Mouse (Mus musculus) lung, embryonic 15.5 days (tissue): ENCODE measurements at regions not wholly inside any gene's neighbourhood (a gene's known extent, or its start where the extent isn't known, plus 50 kb on each side); places are given as distances from the start of the nearest gene placed in this dataset.

Experiments used
- ATAC-seq: fragments of 200-750 bp; cut with Nextera tagmentation; 2 replicates; pipeline ENCODE4 v1.8.0; 2017; ENCODE audit warnings: moderate number of reproducible peaks, borderline replicate concordance; ENCODE audit not compliant: low FRiP score, low TSS enrichment; ENCODE audit errors: extremely low read depth
- H3K27ac ChIP-seq: fragments of 300-500 bp; sonication (generic); 2 replicates; pipeline ENCODE4 v1.5.1; 2015; ENCODE audit warnings: moderate library complexity, mild to moderate bottlenecking, inconsistent platforms
- H3K27me3 ChIP-seq: fragments of 300-500 bp; sonication (generic); 2 replicates; pipeline ENCODE4 v1.6.1; 2015; ENCODE audit warnings: inconsistent platforms
- H3K36me3 ChIP-seq: fragments of 300-500 bp; sonication (generic); 2 replicates; pipeline ENCODE4 v1.6.1; 2015; ENCODE audit warnings: inconsistent platforms
- H3K4me1 ChIP-seq: fragments of 300-500 bp; sonication (generic); 2 replicates; pipeline ENCODE4 v1.6.1; 2015; ENCODE audit warnings: inconsistent platforms
- H3K4me2 ChIP-seq: fragments of 300-500 bp; sonication (generic); 2 replicates; pipeline ENCODE4 v1.6.1; 2015; ENCODE audit warnings: inconsistent platforms, mild to moderate bottlenecking, moderate library complexity
- H3K4me3 ChIP-seq: fragments of 300-500 bp; sonication (generic); 2 replicates; pipeline ENCODE4 v1.5.1; 2015; ENCODE audit warnings: mild to moderate bottlenecking, inconsistent platforms
- H3K9ac ChIP-seq: fragments of 300-500 bp; sonication (generic); 2 replicates; pipeline ENCODE4 v1.6.1; 2015; ENCODE audit warnings: inconsistent platforms
- H3K9me3 ChIP-seq: fragments of 300-500 bp; sonication (generic); 2 replicates; pipeline ENCODE4 v1.6.1; 2016; ENCODE audit warnings: inconsistent platforms
- WGBS: fragments of 180-500 bp; shearing (Covaris S2); methylation state at CpG from one replicate; pipeline ENCODE4 v1.1.7; 2015; 5-methylcytosine and 5-hydroxymethylcytosine counted together

GRCm38 (mm10) chr8:92772826-92773225 lies 54.3 kb upstream of the Mmp2 start:
- H3K4me1 ChIP-seq: no peaks in the 10 kb centered on the region
- no peaks in the 10 kb centered on the region for H3K27me3 ChIP-seq
- ATAC-seq: no peak
- 83% methylated on average over 10 of the region's 10 CpGs for WGBS
- no peak overlapping the region for H3K27ac ChIP-seq
- no peak overlapping the region for H3K9ac ChIP-seq
- H3K9me3 ChIP-seq: no peaks in the 10 kb centered on the region
- no peak overlapping the region for H3K4me2 ChIP-seq
- H3K36me3 ChIP-seq: no peaks in the 10 kb centered on the region
- no peak overlapping the region for H3K4me3 ChIP-seq

GRCm38 (mm10) chr8:92775186-92775585 lies 51.9 kb upstream of the Mmp2 start:
- Histone ChIP-seq H3K4me3 (no peak overlapping the region), H3K27me3 (no peaks in the 10 kb centered on the region), H3K9me3 (no peaks in the 10 kb centered on the region), H3K27ac (no peak overlapping the region), H3K4me1 (no peaks in the 10 kb centered on the region), H3K4me2 (no peak overlapping the region), H3K36me3 (no peaks in the 10 kb centered on the region), H3K9ac (no peak overlapping the region)
- no peak for ATAC-seq
- 40% methylated on average over 4 of the region's 4 CpGs for WGBS

GRCm38 (mm10) chr8:92777106-92777505 lies 50.0 kb upstream of the Mmp2 start:
- 10% methylated on average over 5 of the region's 5 CpGs for WGBS
- Histone ChIP-seq H3K4me2 (no peak overlapping the region), H3K9me3 (no peaks in the 10 kb centered on the region)

More at GRCm38 (mm10) chr8:92777106-92777505, 50.0 kb upstream of the Mmp2 start:
- Histone ChIP-seq H3K4me3 (no peak overlapping the region), H3K27ac (no peak overlapping the region), H3K36me3 (no peaks in the 10 kb centered on the region), H3K4me1 (no peaks in the 10 kb centered on the region), H3K9ac (no peak overlapping the region), H3K27me3 (no peaks in the 10 kb centered on the region)
- no peak for ATAC-seq
